Mouse (Mus musculus): ENCODE measurements around the gene Camkk1. TPM values are rescaled to one million over a fixed set of nuclear protein-coding genes. Genes with fewer than 3 reads are reported as not detected.
A peak's percentile ranks its signal among the peaks of the same experiment; 100 is the strongest.

Camkk1 gene
- polyA plus RNA-seq, 1 experiment: 8.7 TPM

DNA sequence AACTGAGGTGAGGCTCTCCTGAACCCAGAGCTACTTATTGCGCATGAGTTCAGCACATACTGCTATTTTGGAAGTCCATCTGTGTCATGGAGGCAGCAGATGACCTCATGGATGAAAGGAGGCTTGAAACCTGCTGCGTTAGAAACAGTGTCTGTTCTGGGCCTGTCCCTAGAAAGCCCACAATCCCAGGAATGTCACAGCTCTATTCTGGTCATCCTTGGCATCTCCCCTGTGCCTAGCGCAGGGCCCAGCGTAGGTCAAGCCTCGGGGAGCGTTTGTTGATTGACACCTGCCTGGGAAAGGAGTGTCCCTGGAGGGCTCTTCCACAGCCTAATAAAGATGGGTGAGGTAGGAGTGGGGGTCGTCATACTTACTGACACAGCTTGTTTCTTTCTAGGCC lies 17.3 kb downstream of the Camkk1 start:
- Histone ChIP-seq H3K4me3 (replicated peaks; ENCODE audit: control insufficient read depth, low read depth, low read length) (no peak overlapping the region), H3K4me1 (ENCODE audit: control insufficient read depth, insufficient read depth, low read length) (peaks cover 2% of the 10 kb centered on the region; the same call in 1 of the 2 replicates), H3K27ac (ENCODE audit: control insufficient read depth, insufficient read depth, low read depth, low read length, poor library complexity) (no peak overlapping the region)
- no peak for TF ChIP-seq POLR2A (IDR thresholded peaks at IDR 0.05; ENCODE audit: borderline replicate concordance, control insufficient read depth, low read depth, low read length)
- no peak for TF ChIP-seq CTCF (IDR thresholded peaks at IDR 0.05; ENCODE audit: control insufficient read depth, insufficient read depth, low read length)
- WGBS: 92% methylated on average over 7 of the region's 7 CpGs

DNA sequence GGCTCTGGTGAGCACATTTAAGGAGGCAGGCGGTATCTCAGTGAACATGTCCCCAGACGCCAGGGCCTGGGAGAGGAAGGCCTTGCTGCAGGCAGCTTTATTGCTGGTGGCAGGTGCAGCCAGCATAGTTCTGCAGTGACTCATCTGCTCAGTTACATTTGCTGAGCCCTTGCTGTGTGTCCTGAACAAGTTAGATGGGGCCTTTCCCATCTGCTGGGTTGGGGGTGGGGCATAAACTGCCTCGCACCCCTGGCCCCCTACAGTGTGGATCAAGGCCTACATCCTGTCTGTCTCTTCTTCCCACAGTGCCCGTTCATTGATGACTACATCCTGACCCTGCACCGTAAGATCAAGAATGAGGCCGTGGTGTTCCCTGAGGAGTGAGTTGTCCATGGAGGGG lies 18.1 kb downstream of the Camkk1 start:
- Histone ChIP-seq H3K4me3 (replicated peaks; ENCODE audit: control insufficient read depth, low read depth, low read length) (no peak overlapping the region), H3K4me1 (ENCODE audit: control insufficient read depth, insufficient read depth, low read length) (peaks cover 2% of the 10 kb centered on the region; the same call in 1 of the 2 replicates), H3K27ac (ENCODE audit: control insufficient read depth, insufficient read depth, low read depth, low read length, poor library complexity) (no peak overlapping the region)
- 84% methylated on average over 6 of the region's 6 CpGs for WGBS
- TF ChIP-seq CTCF (IDR thresholded peaks at IDR 0.05; ENCODE audit: control insufficient read depth, insufficient read depth, low read length) (no peak), POLR2A (IDR thresholded peaks at IDR 0.05; ENCODE audit: borderline replicate concordance, control insufficient read depth, low read depth, low read length) (no peak)

DNA sequence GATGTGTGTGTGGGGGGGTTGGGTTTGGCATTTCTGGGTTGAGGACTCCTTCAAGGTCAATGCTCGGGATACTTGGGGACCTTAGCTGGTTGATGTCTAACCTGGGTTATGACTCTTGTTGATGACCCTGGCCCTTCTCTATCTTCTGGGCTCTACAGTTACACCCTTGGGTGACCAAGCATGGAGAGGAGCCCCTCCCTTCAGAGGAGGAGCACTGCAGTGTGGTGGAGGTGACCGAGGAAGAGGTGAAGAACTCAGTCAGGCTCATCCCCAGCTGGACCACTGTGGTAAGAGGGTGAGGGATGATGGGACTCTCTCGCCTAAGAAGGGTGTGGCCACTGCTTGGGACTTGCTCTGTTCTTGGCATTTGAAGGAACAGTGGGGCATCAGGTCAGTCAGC lies 18.9 kb downstream of the Camkk1 start:
- no peak for TF ChIP-seq CTCF (IDR thresholded peaks at IDR 0.05; ENCODE audit: control insufficient read depth, insufficient read depth, low read length)
- no peak for TF ChIP-seq POLR2A (IDR thresholded peaks at IDR 0.05; ENCODE audit: borderline replicate concordance, control insufficient read depth, low read depth, low read length)
- no peak overlapping the region for H3K27ac ChIP-seq (ENCODE audit: control insufficient read depth, insufficient read depth, low read depth, low read length, poor library complexity)
- peaks cover 2% of the 10 kb centered on the region; the same call in 1 of the 2 replicates for H3K4me1 ChIP-seq (ENCODE audit: control insufficient read depth, insufficient read depth, low read length)
- WGBS: 66% methylated on average over 3 of the region's 3 CpGs
- no peak overlapping the region for H3K4me3 ChIP-seq (replicated peaks; ENCODE audit: control insufficient read depth, low read depth, low read length)

DNA sequence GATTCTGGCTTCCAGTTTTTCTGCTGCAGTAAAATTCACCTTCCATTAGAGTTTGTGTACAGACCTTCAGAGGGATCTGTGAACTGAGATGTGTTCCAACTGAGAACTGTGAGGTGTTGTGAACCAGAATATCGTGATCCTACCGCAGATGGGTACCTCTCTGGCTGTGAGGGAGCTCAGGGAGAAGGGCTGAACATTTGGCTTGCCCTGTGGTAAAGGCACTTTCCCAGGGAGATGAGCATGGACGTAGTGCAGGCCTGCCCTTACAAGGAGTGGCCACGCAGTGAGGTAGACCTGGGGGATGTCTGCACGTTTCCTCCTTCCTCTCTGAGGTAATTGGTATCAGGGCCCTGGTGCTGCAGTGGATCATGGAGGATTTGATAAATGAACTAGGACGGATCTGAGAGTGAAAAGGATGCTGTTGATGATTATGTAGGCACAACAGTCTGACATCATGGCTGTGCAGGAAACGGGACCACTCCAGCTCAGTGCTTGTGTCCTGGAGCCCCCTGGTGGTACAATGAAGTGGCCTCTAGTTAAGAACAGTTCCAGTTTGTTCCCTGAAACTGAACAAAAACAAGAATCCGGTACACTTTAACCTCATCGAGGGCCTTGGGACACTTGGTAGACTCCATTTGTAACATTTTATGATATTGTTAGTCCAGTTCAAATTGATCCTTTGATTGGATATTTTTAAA lies 20.4 kb downstream of the Camkk1 start:
- Histone ChIP-seq H3K4me3 (replicated peaks; ENCODE audit: control insufficient read depth, low read depth, low read length) (no peak overlapping the region), H3K27ac (ENCODE audit: control insufficient read depth, insufficient read depth, low read depth, low read length, poor library complexity) (no peak overlapping the region), H3K4me1 (ENCODE audit: control insufficient read depth, insufficient read depth, low read length) (peaks cover 2% of the 10 kb centered on the region; the same call in 1 of the 2 replicates)
- TF ChIP-seq POLR2A (IDR thresholded peaks at IDR 0.05; ENCODE audit: borderline replicate concordance, control insufficient read depth, low read depth, low read length) (no peak), CTCF (IDR thresholded peaks at IDR 0.05; ENCODE audit: control insufficient read depth, insufficient read depth, low read length) (peak; percentile 73)
- WGBS: 58% methylated on average over 9 of the region's 9 CpGs

DNA sequence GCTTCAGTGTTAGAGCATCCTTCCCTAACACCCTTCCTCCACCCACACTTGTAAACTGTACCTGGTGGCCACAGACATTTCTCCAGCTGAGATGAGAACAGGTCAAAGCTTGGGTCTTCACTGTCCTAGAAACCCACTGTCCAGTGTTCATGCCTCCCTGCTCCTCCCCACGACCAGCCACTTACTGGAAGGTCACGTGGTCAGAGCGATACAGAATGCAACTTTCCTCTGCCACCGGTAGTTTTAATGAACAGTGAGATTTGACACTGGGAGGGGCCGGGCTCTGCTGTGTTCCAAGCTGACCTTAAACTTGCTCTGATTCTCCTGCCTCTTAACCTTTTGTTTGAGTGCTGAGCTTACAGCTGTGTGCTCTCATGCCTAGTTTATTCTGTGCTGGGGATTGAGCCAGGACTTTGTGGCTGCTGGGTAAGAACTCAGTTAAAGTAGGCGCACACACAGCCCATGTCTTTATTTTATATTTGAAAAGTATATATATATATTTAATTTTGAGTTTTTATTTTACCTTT lies 25.5 kb downstream of the Camkk1 start:
- no peak for TF ChIP-seq POLR2A (IDR thresholded peaks at IDR 0.05; ENCODE audit: borderline replicate concordance, control insufficient read depth, low read depth, low read length)
- TF ChIP-seq CTCF (IDR thresholded peaks at IDR 0.05; ENCODE audit: control insufficient read depth, insufficient read depth, low read length): no peak
- H3K27ac ChIP-seq (ENCODE audit: control insufficient read depth, insufficient read depth, low read depth, low read length, poor library complexity): no peak overlapping the region
- H3K4me3 ChIP-seq (replicated peaks; ENCODE audit: control insufficient read depth, low read depth, low read length): no peak overlapping the region
- WGBS: 77% methylated on average over 6 of the region's 6 CpGs
- no peaks in the 10 kb centered on the region; the same call in none of the 2 replicates for H3K4me1 ChIP-seq (ENCODE audit: control insufficient read depth, insufficient read depth, low read length)

DNA sequence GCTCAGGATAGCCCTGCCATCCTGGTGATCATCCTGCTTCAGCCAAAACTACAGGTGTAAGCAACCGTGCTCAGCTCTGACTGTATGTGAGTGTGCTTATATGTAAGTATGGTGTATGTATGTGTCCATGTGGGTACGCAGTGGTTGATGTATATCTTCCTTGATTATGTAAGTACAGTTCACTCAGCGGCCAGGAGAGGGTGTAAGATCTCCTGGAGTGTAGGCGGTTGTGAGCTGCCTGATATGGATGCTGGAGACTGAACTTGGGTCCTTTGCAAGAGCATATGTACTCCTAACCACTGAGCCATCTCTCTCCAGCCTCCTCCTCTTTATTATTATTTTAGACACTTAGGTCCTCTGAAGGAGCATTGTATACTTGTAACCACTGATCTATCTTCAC lies 26.0 kb downstream of the Camkk1 start:
- TF ChIP-seq POLR2A (IDR thresholded peaks at IDR 0.05; ENCODE audit: borderline replicate concordance, control insufficient read depth, low read depth, low read length): no peak
- no peak for TF ChIP-seq CTCF (IDR thresholded peaks at IDR 0.05; ENCODE audit: control insufficient read depth, insufficient read depth, low read length)
- Histone ChIP-seq H3K4me1 (ENCODE audit: control insufficient read depth, insufficient read depth, low read length) (no peaks in the 10 kb centered on the region; the same call in none of the 2 replicates), H3K27ac (ENCODE audit: control insufficient read depth, insufficient read depth, low read depth, low read length, poor library complexity) (no peak overlapping the region), H3K4me3 (replicated peaks; ENCODE audit: control insufficient read depth, low read depth, low read length) (no peak overlapping the region)
- WGBS: 57% methylated on average over 4 of the region's 4 CpGs

DNA sequence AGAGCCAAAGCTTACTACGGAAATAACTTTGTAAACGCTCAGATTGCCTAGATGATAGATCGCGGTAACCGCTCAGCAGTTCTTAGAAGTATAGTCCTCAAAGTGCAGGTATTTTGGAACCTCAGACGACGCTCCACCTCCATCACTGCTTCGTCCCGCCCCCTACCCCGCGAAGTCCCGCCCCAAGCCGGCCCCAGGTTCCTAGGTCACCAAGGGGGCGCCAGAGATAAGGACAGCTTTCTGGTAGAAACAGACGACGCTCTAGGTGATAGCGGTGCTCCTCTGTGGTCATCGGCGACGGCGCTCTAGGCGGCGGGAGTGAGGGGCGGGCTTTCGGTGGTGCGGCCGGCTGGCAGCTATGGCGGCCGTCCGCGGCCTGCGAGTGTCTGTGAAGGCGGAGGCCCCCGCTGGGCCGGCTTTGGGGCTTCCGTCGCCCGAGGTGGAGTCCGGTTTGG lies 28.8 kb downstream of the Camkk1 start, which contains the start of gene Ncbp3:
Gene Ncbp3, plus strand, starts transcription at position 242 of the 455 bp plus-strand sequence.
- H3K4me3 ChIP-seq (replicated peaks; ENCODE audit: control insufficient read depth, low read depth, low read length): peak within 1 kb of the TSS; percentile 97
- no peaks in the 10 kb centered on the region; the same call in none of the 2 replicates for H3K4me1 ChIP-seq (ENCODE audit: control insufficient read depth, insufficient read depth, low read length)
- TF ChIP-seq CTCF (IDR thresholded peaks at IDR 0.05; ENCODE audit: control insufficient read depth, insufficient read depth, low read length) (peak; percentile 67; the same call in 1 of the 2 replicates), POLR2A (IDR thresholded peaks at IDR 0.05; ENCODE audit: borderline replicate concordance, control insufficient read depth, low read depth, low read length) (peak; percentile 73; the same call in 1 of the 2 replicates)
- under 1% methylated on average over 39 of the region's 39 CpGs for WGBS
- peak within 1 kb of the TSS; percentile 82 for H3K27ac ChIP-seq (ENCODE audit: control insufficient read depth, insufficient read depth, low read depth, low read length, poor library complexity)

DNA sequence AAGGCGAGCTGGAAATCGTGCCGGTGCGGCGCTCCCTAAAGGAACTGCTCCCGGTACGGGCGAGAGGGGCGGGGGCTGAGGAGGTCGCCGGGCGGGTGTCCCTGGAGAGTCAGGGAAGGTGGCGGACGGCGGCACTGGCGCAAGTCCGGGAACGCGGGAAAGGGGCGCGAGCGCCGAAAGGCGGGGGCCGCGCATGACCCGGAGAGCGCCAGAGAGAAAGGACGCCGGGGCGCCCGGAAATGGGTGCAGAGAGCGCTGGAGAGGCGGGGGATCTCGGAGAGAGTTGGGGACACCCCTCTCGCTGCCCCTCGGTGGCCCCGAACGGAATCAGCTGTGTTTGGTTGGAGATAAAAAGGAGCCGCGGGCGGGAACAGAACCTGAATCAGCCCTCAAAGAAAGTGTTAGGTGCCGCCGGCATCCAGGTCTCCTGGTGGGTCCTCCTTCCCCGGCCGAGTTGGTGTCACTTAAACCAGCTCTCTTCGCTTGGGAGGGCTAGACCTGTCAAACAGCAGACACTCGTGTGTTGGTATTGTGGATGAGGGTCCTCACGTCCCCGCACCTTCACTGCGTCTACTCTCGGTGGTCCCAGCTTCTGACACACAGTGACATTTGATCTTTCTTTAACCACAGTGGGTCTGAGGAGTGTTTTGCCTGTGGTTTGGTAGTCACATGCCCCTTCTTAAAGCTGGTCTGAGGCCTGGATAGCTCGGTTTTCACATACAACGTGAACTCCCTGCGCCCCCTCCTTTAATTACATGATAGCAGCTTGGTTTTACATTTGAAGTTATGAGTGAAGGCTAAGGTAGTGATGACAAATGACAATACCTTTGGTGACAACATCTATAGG lies 29.4 kb downstream of the Camkk1 start:
- Histone ChIP-seq H3K4me3 (replicated peaks; ENCODE audit: control insufficient read depth, low read depth, low read length) (peak overlapping the region; percentile 97), H3K4me1 (ENCODE audit: control insufficient read depth, insufficient read depth, low read length) (no peaks in the 10 kb centered on the region; the same call in none of the 2 replicates), H3K27ac (ENCODE audit: control insufficient read depth, insufficient read depth, low read depth, low read length, poor library complexity) (peak overlapping the region; percentile 82)
- 2% methylated on average over 55 of the region's 55 CpGs for WGBS
- no peak for TF ChIP-seq CTCF (IDR thresholded peaks at IDR 0.05; ENCODE audit: control insufficient read depth, insufficient read depth, low read length)
- TF ChIP-seq POLR2A (IDR thresholded peaks at IDR 0.05; ENCODE audit: borderline replicate concordance, control insufficient read depth, low read depth, low read length): no peak
